21 mouse cellular contexts compared by ENCODE assay signal in the genomic region with DNA sequence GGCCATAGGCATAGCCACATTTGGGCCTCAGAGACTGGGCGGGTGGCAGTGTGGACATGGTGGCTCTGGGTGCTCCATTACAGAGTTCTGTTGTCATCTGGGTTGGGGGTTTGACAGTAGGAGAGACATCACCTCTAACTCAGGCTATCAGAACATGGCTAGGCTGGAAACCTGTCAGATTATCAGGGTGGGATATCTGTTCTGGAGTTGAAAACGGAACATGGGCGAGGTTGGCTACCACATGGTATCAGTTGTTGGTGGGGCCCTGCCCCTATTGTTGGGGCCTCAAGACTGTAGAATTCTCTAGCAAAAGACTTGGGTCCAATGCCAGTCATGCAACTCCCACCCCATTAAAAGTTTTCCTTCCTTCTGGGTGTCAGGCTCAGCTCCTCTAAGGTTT. TPM values are rescaled to one million over a fixed set of nuclear protein-coding genes. Genes with fewer than 3 reads are reported as not detected.
DNase-seq lines count a peak whose midpoint lies in the region; ATAC-seq and TF ChIP-seq lines count a peak whose summit lies in the region.
"Had no signal": no experiment of that assay in that cellular context is flagged by ENCODE, and none has a peak within 500 bp of the region (broad histone marks: within the 10 kb centered on the region; RNA-seq: fewer than 3 reads in every experiment).

No protein-coding gene starts in this region.

- no peak for TF ChIP-seq POLR2A in MEL (IDR thresholded peaks at IDR 0.05; ENCODE audit: control insufficient read depth in 1 of 2, insufficient read depth in 1 of 2, low read depth in 1 of 2, low read length in 2 of 2, poor library complexity in 1 of 2)
- no peak for TF ChIP-seq POLR2A in bone marrow macrophage, adult 2 months (IDR thresholded peaks at IDR 0.05; ENCODE audit: borderline replicate concordance, low read depth, low read length)

- 71% methylated on average over 3 of the region's 3 CpGs for WGBS in heart, embryonic 13.5 days
- WGBS in liver, embryonic 13.5 days (ENCODE audit: insufficient replicate concordance) = 30% methylated on average over 3 of the region's 3 CpGs
- 95% methylated on average over 3 of the region's 3 CpGs for WGBS in hindbrain, embryonic 11.5 days

- no peaks in the 10 kb centered on the region for H3K27me3 ChIP-seq in heart, embryonic 13.5 days (replicated peaks)
- no peaks in the 10 kb centered on the region for H3K27me3 ChIP-seq in MEL (ENCODE audit: control insufficient read depth in 1 of 2, insufficient read depth in 2 of 2, low read length in 2 of 2)
- H3K27me3 ChIP-seq in liver, embryonic 13.5 days = no peaks in the 10 kb centered on the region
- H3K27me3 ChIP-seq in hindbrain, embryonic 11.5 days (ENCODE audit: control insufficient read depth, insufficient read depth, low read length) = no peaks in the 10 kb centered on the region
- H3K27me3 ChIP-seq: embryonic facial prominence, embryonic 15.5 days; hindbrain, embryonic 12.5 days had no signal

- H3K4me2 ChIP-seq in heart, embryonic 13.5 days = peak overlapping the region; percentile 39
- H3K4me2 ChIP-seq in liver, embryonic 13.5 days = peak overlapping the region; percentile 40
- H3K4me2 ChIP-seq in hindbrain, embryonic 11.5 days (replicated peaks; ENCODE audit: low read depth, low read length) = no peak overlapping the region
- H3K4me2 ChIP-seq: embryonic facial prominence, embryonic 15.5 days; hindbrain, embryonic 12.5 days; midbrain, embryonic 13.5 days had no signal

- H3K4me3 ChIP-seq in heart, embryonic 13.5 days = no peak overlapping the region
- H3K4me3 ChIP-seq in MEL (ENCODE audit: control insufficient read depth in 1 of 2, insufficient read depth in 1 of 2, low read depth in 2 of 2, low read length in 2 of 2) = peak overlapping the region in 1 of 2 experiments; percentile 4; a peak in 1 of 4 replicates
- H3K4me3 ChIP-seq in bone marrow macrophage, adult 2 months (ENCODE audit: insufficient read depth, low read length) = no peak overlapping the region
- no peak overlapping the region for H3K4me3 ChIP-seq in liver, embryonic 13.5 days (replicated peaks)
- no peak overlapping the region for H3K4me3 ChIP-seq in hindbrain, embryonic 11.5 days (ENCODE audit: low read depth, low read length)
- H3K4me3 ChIP-seq: embryonic facial prominence, embryonic 15.5 days; heart, adult 2 months; hindbrain, embryonic 12.5 days; midbrain, embryonic 13.5 days had no signal

- H3K27ac ChIP-seq in heart, embryonic 13.5 days (replicated peaks) = peak overlapping the region; percentile 51
- peak overlapping the region; percentile 75 for H3K27ac ChIP-seq in MEL (ENCODE audit: control insufficient read depth, low read depth, low read length)
- H3K27ac ChIP-seq in bone marrow macrophage, adult 2 months (ENCODE audit: insufficient read depth, low read depth, low read length) = peak overlapping the region; percentile 93
- peak overlapping the region; percentile 65 for H3K27ac ChIP-seq in liver, embryonic 13.5 days
- no peak overlapping the region for H3K27ac ChIP-seq in hindbrain, embryonic 11.5 days (ENCODE audit: low read depth, low read length)
- H3K27ac ChIP-seq: embryonic facial prominence, embryonic 15.5 days; heart, adult 2 months; hindbrain, embryonic 12.5 days; midbrain, embryonic 13.5 days; stomach, postnatal 0 days had no signal

- no peak for TF ChIP-seq RAD21 in MEL (IDR thresholded peaks at IDR 0.05; ENCODE audit: low read depth, low read length)

- H3K4me1 ChIP-seq in heart, embryonic 13.5 days = peaks cover 100% of the 10 kb centered on the region
- H3K4me1 ChIP-seq in MEL (ENCODE audit: control insufficient read depth in 1 of 2, insufficient read depth in 2 of 2, low read length in 2 of 2) = peaks cover 36 to 44% of the 10 kb centered on the region in 2 experiments
- H3K4me1 ChIP-seq in bone marrow macrophage, adult 2 months (ENCODE audit: control insufficient read depth, insufficient read depth, low read length) = peaks cover 82% of the 10 kb centered on the region
- H3K4me1 ChIP-seq in liver, embryonic 13.5 days (replicated peaks) = peaks cover 85% of the 10 kb centered on the region
- peaks cover 4% of the 10 kb centered on the region; the same call in 1 of the 2 replicates for H3K4me1 ChIP-seq in hindbrain, embryonic 11.5 days (replicated peaks; ENCODE audit: control insufficient read depth, insufficient read depth, low read length)

- H3K36me3 ChIP-seq in heart, embryonic 13.5 days = no peaks in the 10 kb centered on the region
- H3K36me3 ChIP-seq in MEL (ENCODE audit: control insufficient read depth in 1 of 2, insufficient read depth in 2 of 2, low read length in 2 of 2) = peaks cover 0 to 30% of the 10 kb centered on the region in 2 experiments; a peak in 2 of 4 replicates
- H3K36me3 ChIP-seq in liver, embryonic 13.5 days = no peaks in the 10 kb centered on the region; the same call in 1 of the 2 replicates
- no peaks in the 10 kb centered on the region for H3K36me3 ChIP-seq in hindbrain, embryonic 11.5 days (ENCODE audit: control insufficient read depth, insufficient read depth, low read length)
- H3K36me3 ChIP-seq: embryonic facial prominence, embryonic 15.5 days; hindbrain, embryonic 12.5 days; midbrain, embryonic 13.5 days had no signal

- peak overlapping the region; percentile 25; the same call in 1 of the 2 replicates for H3K9ac ChIP-seq in heart, embryonic 13.5 days
- H3K9ac ChIP-seq in MEL (ENCODE audit: control insufficient read depth, low read depth, low read length, poor library complexity, severe bottlenecking) = peak overlapping the region; percentile 23; the same call in 1 of the 2 replicates
- H3K9ac ChIP-seq in liver, embryonic 13.5 days = peak overlapping the region; percentile 38; the same call in 1 of the 2 replicates
- H3K9ac ChIP-seq in hindbrain, embryonic 11.5 days (ENCODE audit: low read depth, low read length) = no peak overlapping the region
- H3K9ac ChIP-seq: embryonic facial prominence, embryonic 15.5 days; hindbrain, embryonic 12.5 days; midbrain, embryonic 13.5 days had no signal

- TF ChIP-seq EP300 in MEL (IDR thresholded peaks at IDR 0.05; ENCODE audit: low read depth in 1 of 2, low read length in 2 of 2) = peak; percentile 61 to 85

- H3K9me3 ChIP-seq in heart, embryonic 13.5 days = no peaks in the 10 kb centered on the region
- no peaks in the 10 kb centered on the region for H3K9me3 ChIP-seq in MEL (replicated peaks; ENCODE audit: insufficient read depth, low read length)
- H3K9me3 ChIP-seq in liver, embryonic 13.5 days (replicated peaks) = no peaks in the 10 kb centered on the region
- no peaks in the 10 kb centered on the region for H3K9me3 ChIP-seq in hindbrain, embryonic 11.5 days (ENCODE audit: control insufficient read depth, low read length)
- H3K9me3 ChIP-seq: embryonic facial prominence, embryonic 15.5 days; hindbrain, embryonic 12.5 days; megakaryocyte, embryonic 14.5 days; midbrain, embryonic 13.5 days had no signal

- no peak for DNase-seq in heart, adult 8-10 months (ENCODE audit: low spot score)
- peak; percentile 37 for DNase-seq in MEL (ENCODE audit: low read depth, low spot score)
- DNase-seq in liver, embryonic 13.5 days = no peak
- no peak for DNase-seq in left cerebral cortex, adult 9 months (ENCODE audit: low spot score in 2 of 2)
- DNase-seq in hindbrain, embryonic 11.5 days (ENCODE audit: low spot score) = no peak
- DNase-seq in cerebellum, adult 11 months = no peak
- DNase-seq: B cell, adult 2 months; cerebellum, adult 9-10 months; gastrocnemius, postnatal 14 days; kidney, adult 8-10 months; kidney, postnatal 10 days; lung, adult 2 months had no signal

- H3K79me2 ChIP-seq in MEL (ENCODE audit: control insufficient read depth, insufficient read depth, low read length, poor library complexity) = no peaks in the 10 kb centered on the region

- TF ChIP-seq CTCF in MEL (IDR thresholded peaks at IDR 0.05 in 2 of 3, conservative IDR thresholded peaks at IDR 0.05 in 1 of 3; ENCODE audit: control insufficient read depth in 1 of 3, insufficient read depth in 1 of 3, low read depth in 2 of 3, low read length in 3 of 3, poor library complexity in 1 of 3, severe bottlenecking in 1 of 3) = no peak
- no peak for TF ChIP-seq CTCF in bone marrow macrophage, adult 2 months (IDR thresholded peaks at IDR 0.05; ENCODE audit: low read depth, low read length)

- ATAC-seq in heart, embryonic 13.5 days (ENCODE audit: extremely low read depth, insufficient number of reproducible peaks, low FRiP score, low TSS enrichment) = no peak
- ATAC-seq in liver, embryonic 13.5 days (ENCODE audit: low read depth) = peak; percentile 70
- no peak for ATAC-seq in hindbrain, embryonic 11.5 days (ENCODE audit: low FRiP score)
- ATAC-seq: forebrain, embryonic 14.5 days; midbrain, embryonic 13.5 days had no signal

TF ChIP-seq in MEL, 35 proteins besides CTCF, POLR2A, EP300 and RAD21 (continues in another document):
- TF ChIP-seq NRF1 (IDR thresholded peaks at IDR 0.05; ENCODE audit: insufficient read depth, low read depth, low read length, poor library complexity, severe bottlenecking) (no peak), GATA1 (IDR thresholded peaks at IDR 0.05; ENCODE audit: low read depth, low read length) (peak; percentile 47; the same call in 1 of the 2 replicates), KAT2A (conservative IDR thresholded peaks at IDR 0.05; ENCODE audit: low read depth, low read length) (0 out of 2 replicates have a peak, but pooled peaks have one; percentile 7), SIN3A (IDR thresholded peaks at IDR 0.05; ENCODE audit: low read length) (peak; percentile 65), ETS1 (IDR thresholded peaks at IDR 0.05; ENCODE audit: low read depth, low read length) (peak; percentile 69), MXI1 (IDR thresholded peaks at IDR 0.05; ENCODE audit: low read depth, low read length) (peak; percentile 78), NELFE (IDR thresholded peaks at IDR 0.05; ENCODE audit: low read depth, low read length) (no peak), TAL1 (IDR thresholded peaks at IDR 0.05; ENCODE audit: low read length) (no peak), USF2 (IDR thresholded peaks at IDR 0.05; ENCODE audit: borderline replicate concordance in 1 of 2, insufficient read depth in 1 of 2, low read depth in 1 of 2, low read length in 2 of 2) (no peak), MYC (IDR thresholded peaks at IDR 0.05; ENCODE audit: low read depth, low read length) (0 out of 2 replicates have a peak, but pooled peaks have one; percentile 35), TCF12 (IDR thresholded peaks at IDR 0.05; ENCODE audit: low read depth, low read length) (peak; percentile 59)

RNA-seq across cellular contexts. Expression of gene Rxra, which starts 37.1 kb away (rescaled TPM):
- polyA plus RNA-seq in heart, embryonic 13.5 days (2015; fragmentation: Nextera tagmentation; extraction: Ambion mirVana) = 6.7 and 7.4 TPM in 2 replicates
- 10 to 100 TPM; 50.5 to 61.2 (median 56.9) TPM for total RNA-seq in heart, adult 8-10 months (2022)
- total RNA-seq in MEL (2012; rRNA removed) = 9.6 and 11.7 TPM in 2 replicates
- 10 to 100 TPM in 1 of 2 experiments, not detected in 1; 19.6 TPM for polyA plus RNA-seq in MEL (2012; ENCODE audit: insufficient read depth in 1 of 2, insufficient read length in 2 of 2, low read depth in 1 of 2, low replicate concordance in 2 of 2, missing spikeins in 1 of 2)
- polyA plus RNA-seq in bone marrow macrophage, adult 2 months (2012; ENCODE audit: insufficient read depth, insufficient read length, missing spikeins) = 35.8 and 39.7 TPM in 2 replicates
- 3.5 and 3.7 TPM in 2 replicates for polyA plus RNA-seq in liver, embryonic 13.5 days (2015; fragmentation: Nextera tagmentation; extraction: Ambion mirVana)
- 6.5 and 7.6 TPM in 2 replicates for polyA plus RNA-seq in hindbrain, embryonic 11.5 days (2014; fragmentation: Nextera tagmentation; extraction: Ambion mirVana)
